Mouse (Mus musculus): Measurements from ENCODE around the gene Srxn1. TPM values are rescaled to one million over a fixed set of nuclear protein-coding genes. Genes with fewer than 3 reads are reported as not detected.

The Srxn1 gene
- polyA plus RNA-seq, 1 experiment from 2014 or later = 9.4 TPM

DNA sequence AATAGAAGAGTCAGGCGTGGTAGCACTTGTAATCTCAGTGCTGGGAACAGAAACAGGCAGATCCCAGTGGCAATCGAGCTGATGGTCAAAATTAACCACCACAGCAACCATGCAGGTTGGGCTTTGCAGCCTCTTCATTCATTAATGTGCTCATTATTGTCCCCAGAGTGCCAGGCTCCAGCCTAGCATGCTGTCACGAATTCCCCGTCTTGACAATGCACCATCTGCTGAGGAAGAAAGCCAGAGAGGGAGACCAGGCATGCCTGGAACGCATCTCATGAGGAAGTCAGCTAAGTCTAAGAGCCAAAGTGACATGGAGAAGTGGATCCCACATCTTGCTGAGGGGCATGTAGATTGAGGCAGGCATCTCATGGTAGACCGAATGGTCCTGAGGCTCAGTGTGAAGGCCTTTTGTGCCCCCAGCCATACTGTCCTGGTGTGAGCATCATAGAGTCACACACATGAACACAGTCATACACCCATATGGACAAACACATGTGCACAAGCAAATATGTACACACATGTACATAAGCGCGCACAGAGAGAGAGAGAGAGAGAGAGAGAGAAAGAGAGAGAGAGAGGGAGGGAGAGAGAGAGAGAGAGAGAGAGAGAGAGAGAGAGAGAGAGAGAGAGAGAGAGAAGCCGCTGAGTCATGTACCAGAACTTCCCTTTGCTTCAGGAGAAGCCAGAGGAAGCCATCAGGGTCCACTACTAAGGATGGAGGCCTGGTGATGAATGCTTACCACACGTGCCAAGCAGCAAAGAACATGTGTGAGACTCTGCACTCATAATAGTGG is 34.1 kb downstream of the Srxn1 start:
- peaks cover 42% of the 10 kb centered on the region for H3K27me3 ChIP-seq
- no peak overlapping the region for H3K9ac ChIP-seq
- no peak for ATAC-seq (ENCODE audit: low FRiP score, low read depth)
- H3K4me3 ChIP-seq = no peak overlapping the region
- 70% methylated on average over 10 of the region's 10 CpGs for WGBS
- no peaks in the 10 kb centered on the region for H3K9me3 ChIP-seq
- no peak overlapping the region for H3K4me2 ChIP-seq (replicated peaks)
- no peaks in the 10 kb centered on the region for H3K36me3 ChIP-seq
- H3K4me1 ChIP-seq = peaks cover 36% of the 10 kb centered on the region
- H3K27ac ChIP-seq = no peak overlapping the region

DNA sequence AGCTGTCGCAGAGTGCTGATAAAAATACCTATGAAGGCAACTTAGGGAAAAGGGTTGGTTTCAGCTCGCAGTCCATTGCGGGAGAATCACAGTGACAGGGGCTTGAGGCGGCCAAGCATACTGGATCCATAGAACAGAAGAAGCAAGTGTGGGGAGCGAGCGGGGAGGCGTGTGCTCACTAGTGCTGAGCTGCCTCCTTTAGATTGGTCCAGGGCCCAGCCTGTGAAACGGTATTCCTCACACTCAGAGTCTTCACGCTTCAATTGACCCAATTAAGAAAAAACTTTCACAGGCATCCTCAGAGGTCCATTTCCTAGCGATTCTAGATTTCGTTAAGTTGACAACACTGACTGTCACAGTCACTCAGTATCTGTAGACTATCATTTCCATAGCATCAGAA is 35.6 kb downstream of the Srxn1 start:
- Histone ChIP-seq H3K9me3 (no peaks in the 10 kb centered on the region), H3K4me3 (no peak overlapping the region), H3K27me3 (peaks cover 57% of the 10 kb centered on the region), H3K9ac (no peak overlapping the region), H3K27ac (no peak overlapping the region), H3K4me2 (replicated peaks) (no peak overlapping the region), H3K4me1 (peaks cover 36% of the 10 kb centered on the region), H3K36me3 (no peaks in the 10 kb centered on the region)
- ATAC-seq (ENCODE audit: low FRiP score, low read depth) = no peak
- whole genome bisulfite sequencing = 45% methylated on average over 11 of the region's 11 CpGs

DNA sequence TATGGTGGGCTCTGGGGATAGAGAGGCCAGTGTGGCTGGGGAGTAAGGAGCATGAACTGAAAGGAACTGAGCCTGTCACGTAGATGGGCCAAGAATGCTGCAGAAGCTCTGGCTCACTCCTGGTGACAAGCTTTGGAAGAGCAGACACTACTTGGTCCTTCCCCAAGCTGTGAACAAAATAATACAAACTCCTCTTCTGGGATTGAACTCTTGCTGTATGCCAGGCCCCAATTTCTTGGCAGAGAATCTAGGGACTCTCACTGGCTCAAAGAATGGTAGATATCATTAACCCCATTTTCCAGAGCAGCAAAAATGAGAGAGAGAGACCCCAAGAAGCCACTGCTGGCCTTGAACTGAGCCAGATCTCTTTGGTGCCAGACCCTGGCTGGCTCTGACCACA is 36.2 kb downstream of the Srxn1 start:
- no peaks in the 10 kb centered on the region for H3K9me3 ChIP-seq
- H3K27ac ChIP-seq = peak overlapping the region; percentile 39; the same call in 1 of the 2 replicates
- peak overlapping the region; percentile 54; the same call in 1 of the 2 replicates for H3K9ac ChIP-seq
- peak overlapping the region; percentile 85 for H3K4me2 ChIP-seq (replicated peaks)
- peaks cover 63% of the 10 kb centered on the region for H3K27me3 ChIP-seq
- H3K4me3 ChIP-seq = peak overlapping the region; percentile 54
- WGBS = 43% methylated on average over 1 of the region's 1 CpGs
- no peak for ATAC-seq (ENCODE audit: low FRiP score, low read depth)
- H3K36me3 ChIP-seq = no peaks in the 10 kb centered on the region
- peaks cover 36% of the 10 kb centered on the region for H3K4me1 ChIP-seq

DNA sequence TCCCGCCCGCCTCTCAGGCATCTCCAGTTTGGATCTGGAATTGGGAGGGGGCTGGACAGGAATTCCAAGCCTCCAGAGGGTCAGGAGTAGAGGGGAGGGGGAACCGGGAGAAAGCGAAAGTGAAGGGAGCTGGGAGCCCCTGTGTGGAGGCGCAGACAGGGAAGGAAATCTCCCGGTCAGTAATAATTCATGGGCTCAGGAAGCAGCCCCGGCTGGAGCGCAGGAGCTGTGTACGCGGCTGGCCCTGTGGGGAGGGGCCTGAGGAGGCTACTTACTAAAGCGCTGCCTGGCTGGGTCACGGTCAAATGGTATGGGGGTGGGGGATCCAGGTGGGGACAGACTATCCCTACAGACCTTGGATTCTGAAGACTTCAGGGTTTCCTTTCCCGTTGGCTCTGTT is 36.7 kb downstream of the Srxn1 start:
- H3K36me3 ChIP-seq = no peaks in the 10 kb centered on the region
- WGBS = 2% methylated on average over 13 of the region's 13 CpGs
- H3K9me3 ChIP-seq = no peaks in the 10 kb centered on the region
- peak overlapping the region; percentile 39; the same call in 1 of the 2 replicates for H3K27ac ChIP-seq
- peaks cover 68% of the 10 kb centered on the region for H3K27me3 ChIP-seq
- ATAC-seq (ENCODE audit: low FRiP score, low read depth) = peak; percentile 53; the same call in 1 of the 2 replicates
- H3K4me2 ChIP-seq (replicated peaks) = peak overlapping the region; percentile 85
- H3K9ac ChIP-seq = peak overlapping the region; percentile 54
- H3K4me1 ChIP-seq = peaks cover 36% of the 10 kb centered on the region
- H3K4me3 ChIP-seq = peak overlapping the region; percentile 54

DNA sequence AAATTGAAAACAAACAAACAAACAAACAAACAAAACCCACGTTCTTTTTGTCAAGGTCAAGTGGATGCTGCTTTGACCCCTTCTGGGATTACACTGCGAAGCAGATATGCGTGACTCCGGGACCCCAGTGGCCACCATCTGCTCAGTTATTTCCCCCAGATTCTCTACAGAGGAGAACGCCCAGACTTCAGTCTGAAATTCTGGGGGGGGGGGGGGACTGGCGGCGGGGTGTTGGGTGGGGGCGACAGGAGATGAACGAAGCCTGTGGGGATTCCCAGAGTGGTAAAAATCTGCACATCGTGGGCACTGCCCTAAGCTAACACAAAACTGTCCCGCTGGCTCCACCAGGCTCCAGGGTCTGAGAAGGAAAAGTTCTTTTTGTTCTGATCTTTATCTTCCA is 37.3 kb downstream of the Srxn1 start:
- H3K4me3 ChIP-seq = peak overlapping the region; percentile 54
- no peaks in the 10 kb centered on the region for H3K36me3 ChIP-seq
- H3K27me3 ChIP-seq = peaks cover 74% of the 10 kb centered on the region
- H3K27ac ChIP-seq = no peak overlapping the region
- H3K9me3 ChIP-seq = no peaks in the 10 kb centered on the region
- ATAC-seq (ENCODE audit: low FRiP score, low read depth) = no peak
- H3K4me2 ChIP-seq (replicated peaks) = peak overlapping the region; percentile 85
- no peak overlapping the region for H3K9ac ChIP-seq
- 3% methylated on average over 11 of the region's 11 CpGs for WGBS
- H3K4me1 ChIP-seq = peaks cover 36% of the 10 kb centered on the region

DNA sequence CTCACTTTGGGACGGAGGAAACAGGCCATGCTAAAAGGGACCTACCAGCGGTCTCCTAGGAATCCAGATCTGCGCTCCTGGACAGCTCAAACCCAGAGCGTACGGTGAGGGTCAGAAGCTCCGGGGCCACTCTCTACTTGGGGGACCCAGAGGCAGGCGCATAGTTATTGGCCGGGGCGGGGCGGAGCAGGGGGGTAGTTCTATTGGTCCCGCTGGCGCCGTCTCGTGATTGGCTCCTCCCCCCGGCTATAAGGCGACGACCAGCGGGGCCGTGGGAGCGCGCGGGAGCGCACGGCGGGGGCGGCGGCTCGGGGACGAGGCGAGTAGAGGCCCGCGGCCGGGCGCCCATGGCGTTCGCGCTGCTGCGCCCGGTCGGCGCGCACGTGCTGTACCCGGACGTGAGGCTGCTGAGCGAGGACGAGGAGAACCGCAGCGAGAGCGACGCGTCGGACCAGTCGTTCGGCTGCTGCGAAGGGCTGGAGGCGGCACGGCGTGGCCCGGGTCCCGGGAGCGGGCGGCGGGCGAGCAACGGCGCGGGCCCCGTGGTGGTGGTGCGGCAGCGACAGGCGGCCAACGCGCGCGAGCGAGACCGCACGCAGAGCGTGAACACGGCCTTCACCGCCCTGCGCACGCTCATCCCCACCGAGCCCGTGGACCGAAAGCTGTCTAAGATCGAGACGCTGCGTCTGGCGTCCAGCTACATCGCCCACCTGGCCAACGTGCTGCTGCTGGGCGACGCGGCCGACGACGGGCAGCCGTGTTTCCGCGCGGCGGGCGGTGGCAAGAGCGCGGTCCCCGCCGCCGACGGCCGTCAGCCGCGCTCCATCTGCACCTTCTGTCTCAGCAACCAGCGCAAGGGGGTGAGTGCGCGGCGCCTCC is 38.2 kb downstream of the Srxn1 start, which contains the start of gene Tcf15:
Gene Tcf15, plus strand, starts transcription at position 283 of the 879 bp plus-strand sequence.
- WGBS = under 1% methylated on average over 114 of the region's 118 CpGs
- Histone ChIP-seq H3K27me3 (peaks cover 76% of the 10 kb centered on the region), H3K9ac (peak within 1 kb of the TSS; percentile 63), H3K4me2 (replicated peaks) (peak within 1 kb of the TSS; percentile 85), H3K9me3 (no peaks in the 10 kb centered on the region), H3K4me3 (peak within 1 kb of the TSS; percentile 54), H3K27ac (no peak within 1 kb of the TSS), H3K4me1 (peaks cover 36% of the 10 kb centered on the region), H3K36me3 (no peaks in the 10 kb centered on the region)
- ATAC-seq (ENCODE audit: low FRiP score, low read depth) = peak; percentile 85

DNA sequence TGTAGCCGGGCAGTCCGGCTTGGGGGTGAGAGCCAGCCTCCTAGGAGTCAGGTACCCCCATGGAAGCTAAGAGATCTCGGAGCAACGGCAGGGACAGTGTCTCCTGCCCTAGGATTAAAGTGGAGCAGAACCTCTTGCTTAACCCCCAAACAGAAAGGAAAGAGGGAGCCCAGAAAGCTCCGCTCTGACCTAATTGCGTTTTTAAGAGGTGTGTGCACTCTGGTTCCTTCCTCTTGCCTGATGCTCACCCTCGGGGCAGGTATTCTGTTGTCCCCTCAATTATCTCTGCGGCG is 38.8 kb downstream of the Srxn1 start:
- H3K27me3 ChIP-seq = peaks cover 76% of the 10 kb centered on the region

DNA sequence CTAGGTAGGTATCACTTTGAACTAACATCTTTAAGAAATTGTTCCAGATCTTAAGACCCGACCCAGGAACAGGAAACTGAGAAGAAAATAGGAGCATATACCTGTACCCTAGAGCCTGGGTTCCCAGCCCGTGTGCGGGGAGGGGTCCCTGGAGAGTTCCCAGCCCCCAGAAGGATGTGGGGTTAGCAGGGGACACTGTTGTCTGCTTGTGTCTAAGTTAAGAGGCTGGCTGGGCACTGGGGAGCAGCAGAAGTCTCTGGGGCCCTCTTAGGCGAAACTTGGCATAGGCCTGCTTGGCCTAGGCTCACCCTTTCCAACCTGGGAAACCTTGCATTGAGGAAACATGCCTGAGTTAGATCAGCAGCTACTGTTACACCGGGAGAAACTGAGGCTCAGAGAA is 39.2 kb downstream of the Srxn1 start:
- peak overlapping the region; percentile 54 for H3K4me3 ChIP-seq
- H3K9me3 ChIP-seq = no peaks in the 10 kb centered on the region
- peaks cover 76% of the 10 kb centered on the region for H3K27me3 ChIP-seq
- no peaks in the 10 kb centered on the region for H3K36me3 ChIP-seq
- H3K9ac ChIP-seq = no peak overlapping the region
- ATAC-seq (ENCODE audit: low FRiP score, low read depth) = no peak
- peak overlapping the region; percentile 85 for H3K4me2 ChIP-seq (replicated peaks)
- peaks cover 36% of the 10 kb centered on the region for H3K4me1 ChIP-seq
- no peak overlapping the region for H3K27ac ChIP-seq
- WGBS = 66% methylated on average over 5 of the region's 5 CpGs

More for the DNA sequence above, 38.8 kb downstream of the Srxn1 start:
- WGBS = 17% methylated on average over 9 of the region's 9 CpGs
- H3K4me2 ChIP-seq (replicated peaks) = peak overlapping the region; percentile 85
- ATAC-seq (ENCODE audit: low FRiP score, low read depth) = no peak
- peaks cover 36% of the 10 kb centered on the region for H3K4me1 ChIP-seq
- peak overlapping the region; percentile 63 for H3K9ac ChIP-seq
- H3K9me3 ChIP-seq = no peaks in the 10 kb centered on the region
- H3K36me3 ChIP-seq = no peaks in the 10 kb centered on the region
- no peak overlapping the region for H3K27ac ChIP-seq
- H3K4me3 ChIP-seq = peak overlapping the region; percentile 54

DNA sequence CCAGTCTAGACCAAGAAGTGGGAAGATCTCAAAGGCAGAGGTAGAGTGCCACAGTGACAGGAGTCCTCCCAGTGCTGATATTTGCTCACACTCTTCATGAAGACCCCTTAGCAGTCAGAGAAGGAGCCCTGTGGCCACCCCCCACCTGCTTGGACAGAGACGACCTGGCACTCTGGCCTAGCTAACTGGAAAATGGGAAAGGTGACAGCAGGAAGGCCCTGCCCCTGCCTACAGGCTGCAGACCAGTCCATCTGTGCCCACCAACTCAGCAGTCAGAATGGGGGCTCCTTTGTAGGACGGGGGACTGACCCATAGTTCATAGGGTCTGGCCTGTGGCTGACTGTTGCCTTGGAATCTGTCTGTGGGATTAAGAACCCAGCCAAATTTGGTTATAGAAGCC is 40.4 kb downstream of the Srxn1 start:
- Histone ChIP-seq H3K4me3 (no peak overlapping the region), H3K4me2 (replicated peaks) (peak overlapping the region; percentile 85; the same call in 1 of the 2 replicates), H3K4me1 (peaks cover 36% of the 10 kb centered on the region), H3K9ac (no peak overlapping the region; the same call in 1 of the 2 replicates), H3K27ac (no peak overlapping the region), H3K36me3 (no peaks in the 10 kb centered on the region), H3K9me3 (no peaks in the 10 kb centered on the region), H3K27me3 (peaks cover 70% of the 10 kb centered on the region)
- 74% methylated on average over 2 of the region's 2 CpGs for WGBS
- no peak for ATAC-seq (ENCODE audit: low FRiP score, low read depth)

DNA sequence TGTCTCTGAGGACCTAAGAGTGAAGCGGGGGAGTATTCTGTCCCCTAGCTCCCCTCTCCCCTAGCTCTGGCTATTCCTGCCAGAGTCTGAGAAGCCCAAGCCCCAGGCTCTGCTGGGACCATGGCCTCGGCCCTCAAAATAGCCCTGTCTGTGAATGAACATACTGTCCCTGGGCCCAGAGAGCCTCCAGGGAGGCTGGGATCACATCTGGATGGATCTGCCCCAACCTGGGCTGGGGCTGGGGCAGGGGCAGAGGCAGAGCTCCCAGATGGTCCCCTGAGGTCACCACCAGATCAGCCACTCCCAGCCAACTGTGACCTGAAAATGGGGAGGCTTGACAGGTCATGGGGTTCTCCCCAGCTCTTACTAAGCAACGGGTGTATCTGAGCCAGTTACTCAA is 41.8 kb downstream of the Srxn1 start:
- H3K9me3 ChIP-seq = no peaks in the 10 kb centered on the region
- 53% methylated on average over 3 of the region's 3 CpGs for WGBS
- H3K9ac ChIP-seq = no peak overlapping the region
- no peak overlapping the region for H3K4me2 ChIP-seq (replicated peaks)
- H3K36me3 ChIP-seq = no peaks in the 10 kb centered on the region
- ATAC-seq (ENCODE audit: low FRiP score, low read depth) = no peak
- peaks cover 22% of the 10 kb centered on the region for H3K4me1 ChIP-seq
- H3K27me3 ChIP-seq = peaks cover 57% of the 10 kb centered on the region
- H3K27ac ChIP-seq = no peak overlapping the region
- H3K4me3 ChIP-seq = no peak overlapping the region

DNA sequence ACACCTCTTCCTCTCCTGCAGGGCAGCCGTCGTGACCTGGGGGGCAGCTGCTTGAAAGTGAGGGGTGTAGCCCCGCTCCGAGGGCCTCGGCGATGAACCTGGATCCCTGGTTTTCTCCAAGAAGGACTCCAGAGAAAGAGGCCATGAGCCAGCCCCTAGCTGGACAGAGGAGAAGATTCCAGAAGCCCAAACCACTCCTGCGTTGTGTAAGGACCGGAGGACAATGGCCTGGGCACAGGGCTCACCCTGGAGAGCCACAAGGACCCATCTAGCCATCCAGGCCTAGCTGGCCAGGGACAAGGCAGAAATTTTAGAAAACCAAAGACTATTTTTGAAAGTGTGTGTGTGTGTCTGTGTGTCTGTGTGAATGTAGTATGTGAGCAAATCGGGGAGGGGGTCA is 43.4 kb downstream of the Srxn1 start:
- WGBS = 81% methylated on average over 9 of the region's 9 CpGs
- no peak for ATAC-seq (ENCODE audit: low FRiP score, low read depth)
- Histone ChIP-seq H3K4me2 (replicated peaks) (no peak overlapping the region), H3K9me3 (no peaks in the 10 kb centered on the region), H3K27me3 (peaks cover 41% of the 10 kb centered on the region), H3K27ac (no peak overlapping the region), H3K36me3 (no peaks in the 10 kb centered on the region), H3K4me3 (no peak overlapping the region), H3K9ac (no peak overlapping the region), H3K4me1 (peaks cover 6% of the 10 kb centered on the region; the same call in 1 of the 2 replicates)

DNA sequence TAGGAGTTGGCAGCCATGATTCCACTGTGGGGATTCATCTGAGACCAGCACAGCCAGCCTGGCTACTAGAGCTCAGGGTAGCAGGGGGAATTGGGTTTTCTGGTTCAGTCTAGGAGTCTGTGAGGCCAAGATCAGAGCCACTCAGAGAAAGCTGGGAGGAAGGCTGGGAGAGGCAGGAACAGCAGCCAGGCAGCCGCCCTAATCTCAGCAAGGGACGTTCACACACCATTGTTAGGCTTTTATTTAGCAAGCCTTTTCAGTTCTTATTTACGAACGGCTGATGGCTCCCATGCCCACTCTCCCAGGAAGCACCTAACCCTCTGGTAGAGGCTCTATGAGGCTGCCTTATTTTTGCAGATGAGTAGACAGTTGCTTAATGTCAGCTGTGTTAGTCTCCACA is 44.6 kb downstream of the Srxn1 start:
- Histone ChIP-seq H3K27ac (no peak overlapping the region), H3K36me3 (no peaks in the 10 kb centered on the region), H3K4me3 (no peak overlapping the region), H3K4me1 (no peaks in the 10 kb centered on the region), H3K27me3 (peaks cover 29% of the 10 kb centered on the region), H3K9me3 (no peaks in the 10 kb centered on the region), H3K4me2 (replicated peaks) (no peak overlapping the region), H3K9ac (no peak overlapping the region)
- ATAC-seq (ENCODE audit: low FRiP score, low read depth) = no peak
- WGBS = 35% methylated on average over 4 of the region's 4 CpGs
